Mouse (Mus musculus) heart, adult 9 months (tissue): ENCODE measurements at regions not wholly inside any gene's neighbourhood (a gene's known extent, or its start where the extent isn't known, plus 50 kb on each side); places are given as distances from the start of the nearest gene placed in this dataset.

Experiments used
- DNase-seq, 2 experiments: peaks; one replicate each; pipeline ENCODE4 v3.0.0; 2022; ENCODE audit warnings: low spot score in 2 of 2

GRCm38 (mm10) chr10:106113083-106113482 is 271.9 kb upstream of the Mettl25 start:
- DNase-seq: no peak

GRCm38 (mm10) chr10:106114743-106115486 is 273.7 kb upstream of the Mettl25 start:
- no peak for DNase-seq

GRCm38 (mm10) chr10:106121826-106122225 is 280.6 kb upstream of the Mettl25 start:
- no peak for DNase-seq

DNA sequence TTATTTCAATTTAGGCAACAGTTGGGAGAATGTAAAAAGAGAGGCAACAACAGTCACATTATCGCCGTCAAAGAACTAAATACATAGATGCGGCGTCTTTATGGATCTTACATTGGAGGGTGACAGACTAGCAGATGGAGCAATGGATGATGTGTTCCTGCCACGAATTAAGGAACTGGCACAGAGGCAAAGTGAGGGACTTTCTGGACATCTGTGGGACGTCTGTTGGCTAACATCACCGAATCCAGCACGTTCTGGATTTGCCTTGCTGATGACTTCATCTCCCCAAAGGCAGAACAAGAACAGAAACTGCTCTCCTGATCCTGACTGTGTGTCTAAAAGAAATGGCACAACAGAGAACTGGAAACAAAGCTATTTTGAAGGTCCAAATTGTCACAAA is 281.8 kb upstream of the Mettl25 start:
- DNase-seq: peak in 1 of 2 experiments; percentile 1

DNA sequence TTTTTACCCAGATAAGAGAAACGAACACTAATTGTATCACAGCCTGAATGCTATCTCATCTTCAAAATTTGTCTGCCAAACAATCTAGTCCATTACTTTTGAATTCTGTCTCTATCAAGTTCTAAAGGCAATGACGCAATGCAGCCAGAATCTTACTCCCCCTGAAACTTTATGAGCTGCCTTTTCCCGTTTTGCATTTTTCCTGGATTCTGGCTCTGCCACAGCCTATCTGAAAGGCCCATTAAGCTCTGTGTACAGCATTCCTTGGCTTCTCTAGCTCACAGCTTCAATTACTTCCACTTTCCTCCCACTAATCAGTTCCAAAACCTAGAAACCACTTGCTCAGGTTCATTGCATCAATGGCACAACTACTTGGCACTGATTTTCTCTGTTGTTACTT is 298.0 kb upstream of the Ppfia2 start:
- no peak for DNase-seq

DNA sequence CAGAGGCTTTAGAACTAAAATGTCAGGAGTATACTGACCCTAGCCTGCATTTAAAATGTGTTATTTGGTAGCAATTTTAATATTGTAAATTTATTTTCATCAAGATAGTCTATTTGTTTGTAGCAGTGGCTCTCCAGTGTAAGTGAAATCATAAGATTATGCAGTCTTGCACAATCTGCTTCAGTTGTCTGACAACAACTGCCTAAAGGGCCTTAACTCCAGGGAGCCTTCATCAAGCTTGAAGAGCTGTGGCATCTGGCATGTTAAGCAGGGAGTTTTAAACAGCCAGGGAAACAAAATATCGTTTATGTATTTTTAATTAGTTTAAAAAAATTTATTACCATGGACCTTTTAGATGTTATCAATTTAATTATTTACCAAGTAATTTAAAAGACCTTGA is 295.7 kb upstream of the Ppfia2 start:
- DNase-seq: no peak

DNA sequence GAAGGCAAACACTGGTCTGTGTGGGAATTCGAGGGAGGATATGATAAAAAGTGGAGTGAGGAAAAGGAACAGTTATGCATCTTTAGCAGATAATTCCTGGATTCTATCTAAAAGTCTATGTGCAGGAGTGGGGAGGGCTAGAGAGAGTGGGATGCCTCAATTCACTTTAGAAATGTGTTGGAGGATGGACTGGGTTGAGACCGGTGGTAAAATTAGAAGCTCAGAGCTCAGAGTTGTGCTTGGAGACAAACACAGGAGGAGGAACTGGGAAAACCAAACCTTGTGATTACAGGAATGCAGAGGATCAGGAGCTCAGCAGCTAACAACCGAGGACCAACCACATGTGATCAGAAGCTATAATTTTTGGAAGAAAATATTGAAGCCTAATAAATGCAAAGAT is 290.5 kb upstream of the Ppfia2 start:
- no peak for DNase-seq

- no peak for DNase-seq
Observed at GRCm38 (mm10) chr10:106202566-106202965, 267.6 kb upstream of the Ppfia2 start.

- no peak for DNase-seq
Observed at GRCm38 (mm10) chr10:106224251-106224650, 245.9 kb upstream of the Ppfia2 start.

DNA sequence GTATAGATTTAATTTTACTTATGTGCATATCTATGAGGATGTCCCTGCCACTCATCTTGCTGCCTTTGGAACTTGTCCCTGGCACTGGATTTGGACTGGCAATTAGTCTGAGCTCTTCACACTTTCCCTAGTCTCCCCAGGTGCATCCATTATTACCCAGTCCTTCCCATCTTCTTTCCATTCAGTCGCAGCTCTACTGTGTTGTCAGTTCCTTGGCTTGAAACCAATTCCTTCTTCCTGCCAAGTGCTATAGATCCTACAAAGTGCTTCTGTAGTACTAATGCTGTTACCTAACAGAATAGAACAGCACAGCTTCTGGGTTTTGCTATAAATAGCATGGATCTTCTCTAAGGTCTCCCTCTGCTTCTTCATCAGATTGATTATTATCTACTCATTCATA is 228.0 kb upstream of the Ppfia2 start:
- no peak for DNase-seq

DNA sequence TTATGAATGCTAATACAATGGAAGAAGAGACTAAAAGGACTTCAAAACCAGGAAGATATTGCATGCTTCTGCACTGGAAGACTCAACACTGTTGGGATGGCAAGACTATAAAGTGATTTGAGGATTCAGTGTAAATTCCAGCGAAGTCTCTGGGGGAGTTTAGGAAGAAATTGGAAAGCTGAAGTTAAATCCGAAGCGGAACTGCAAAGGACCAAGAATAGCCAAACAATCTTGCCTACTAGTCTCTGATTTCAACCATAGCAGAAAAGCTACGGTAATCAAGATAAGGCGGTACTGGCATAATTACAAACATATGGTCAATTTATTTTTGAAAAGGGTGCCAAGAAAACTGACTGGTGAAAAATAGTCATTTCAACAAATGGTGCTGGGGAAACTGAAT is 216.0 kb upstream of the Ppfia2 start:
- DNase-seq: no peak

- DNase-seq: no peak
Observed at GRCm38 (mm10) chr10:106259811-106260210, 210.3 kb upstream of the Ppfia2 start.

- no peak for DNase-seq
Observed at GRCm38 (mm10) chr10:106273335-106273734, 196.8 kb upstream of the Ppfia2 start.

- DNase-seq: no peak
Observed at GRCm38 (mm10) chr10:106289951-106290350, 180.2 kb upstream of the Ppfia2 start.

DNA sequence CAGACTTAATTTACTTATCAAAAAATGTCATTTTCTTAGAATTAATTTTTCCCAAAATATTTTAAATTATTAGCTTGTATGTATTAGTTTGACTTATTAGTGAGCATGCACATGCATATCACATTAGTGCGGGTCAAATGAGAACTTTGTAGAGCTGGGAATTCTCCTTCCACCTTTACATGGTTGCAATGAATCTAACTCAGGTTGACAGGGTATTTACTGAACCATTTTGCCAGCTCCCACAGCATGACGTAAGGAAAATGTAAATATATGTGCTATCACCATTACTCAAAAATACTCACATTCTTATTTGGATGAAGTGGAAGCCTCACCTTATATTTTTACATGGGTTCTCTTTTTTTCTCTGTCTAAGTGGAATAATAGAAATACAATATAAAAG is 179.4 kb upstream of the Ppfia2 start:
- no peak for DNase-seq

- DNase-seq: no peak
Observed at GRCm38 (mm10) chr10:106295501-106295900, 174.6 kb upstream of the Ppfia2 start.

DNA sequence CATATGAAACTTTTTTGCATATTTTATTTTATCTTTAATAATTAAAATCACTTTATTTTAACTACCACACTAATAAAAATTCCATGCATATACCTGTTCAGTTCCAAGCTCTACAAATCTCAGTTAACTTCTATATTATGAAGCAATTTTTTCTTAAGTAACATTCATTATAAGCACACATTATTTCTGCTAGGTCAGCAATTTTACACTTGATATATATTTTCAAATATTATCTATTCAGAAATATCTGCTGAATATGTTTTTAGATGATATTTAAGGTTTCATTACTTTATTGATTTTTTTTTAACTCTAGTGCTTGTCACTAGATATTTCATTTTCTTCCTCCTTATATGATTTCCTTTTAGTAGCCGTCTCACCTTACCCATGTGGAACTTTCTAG is 135.0 kb upstream of the Ppfia2 start:
- DNase-seq: no peak

GRCm38 (mm10) chr10:106351663-106352062 is 118.5 kb upstream of the Ppfia2 start:
- DNase-seq: no peak

GRCm38 (mm10) chr10:106375653-106376052 is 94.5 kb upstream of the Ppfia2 start:
- no peak for DNase-seq

- DNase-seq: no peak
Observed at GRCm38 (mm10) chr10:106376161-106376560, 94.0 kb upstream of the Ppfia2 start.

GRCm38 (mm10) chr10:106380628-106381027 is 89.5 kb upstream of the Ppfia2 start:
- no peak for DNase-seq

- DNase-seq: no peak
Observed at GRCm38 (mm10) chr10:106408705-106409104, 61.4 kb upstream of the Ppfia2 start.

DNA sequence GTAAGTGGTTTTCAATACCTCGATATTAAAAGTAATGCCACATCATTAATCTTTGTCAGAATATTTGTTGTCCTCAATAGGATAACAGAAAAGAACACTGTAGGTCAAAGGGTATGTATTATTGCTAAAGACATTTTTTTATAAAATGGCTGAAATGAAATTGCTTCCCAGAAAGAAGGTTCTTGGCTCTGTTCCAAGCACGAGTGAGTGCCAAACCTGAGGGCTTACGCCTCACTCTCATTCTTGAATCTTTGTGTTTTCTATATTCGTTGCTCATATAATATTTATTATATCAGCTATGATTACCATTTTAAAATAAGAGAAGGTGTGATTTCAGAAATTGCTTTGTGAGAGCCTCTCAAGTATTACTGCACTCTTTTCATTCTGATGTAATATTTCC is 57.0 kb upstream of the Ppfia2 start:
- no peak for DNase-seq

GRCm38 (mm10) chr10:106414990-106415389 is 55.1 kb upstream of the Ppfia2 start:
- no peak for DNase-seq
